Mouse (Mus musculus): ENCODE measurements at regions not wholly inside any gene's neighbourhood (a gene's known extent, or its start where the extent isn't known, plus 50 kb on each side); places are given as distances from the start of the nearest gene placed in this dataset.

GRCm38 (mm10) chr3:127967170-127967569 lies 71.0 kb upstream of the Fam241a start:
- no peak for DNase-seq (ENCODE audit: low spot score)

GRCm38 (mm10) chr3:127966214-127966613 lies 70.1 kb upstream of the Fam241a start:
- DNase-seq (ENCODE audit: low spot score) (no peak), ATAC-seq (ENCODE audit: low FRiP score) (no peak)
- H3K36me3 ChIP-seq (replicated peaks; ENCODE audit: control insufficient read depth, insufficient read depth) = no peaks in the 10 kb centered on the region
- no peak overlapping the region for H3K9ac ChIP-seq
- no peaks in the 10 kb centered on the region for H3K9me3 ChIP-seq (ENCODE audit: control insufficient read depth, low read length)
- 83% methylated on average over 4 of the region's 4 CpGs for WGBS
- H3K27me3 ChIP-seq (ENCODE audit: control insufficient read depth, insufficient read depth, low read length) = no peaks in the 10 kb centered on the region
- H3K27ac ChIP-seq = no peak overlapping the region
- no peaks in the 10 kb centered on the region for H3K4me1 ChIP-seq (replicated peaks; ENCODE audit: control insufficient read depth, insufficient read depth, low read length)
- no peak overlapping the region for H3K4me3 ChIP-seq (replicated peaks; ENCODE audit: low read length)
- H3K4me2 ChIP-seq (replicated peaks) = no peak overlapping the region

More at GRCm38 (mm10) chr3:127967170-127967569, 71.0 kb upstream of the Fam241a start:
- Histone ChIP-seq H3K9me3 (ENCODE audit: control insufficient read depth, low read length) (no peaks in the 10 kb centered on the region), H3K27me3 (ENCODE audit: control insufficient read depth, insufficient read depth, low read length) (no peaks in the 10 kb centered on the region), H3K4me1 (replicated peaks; ENCODE audit: control insufficient read depth, insufficient read depth, low read length) (no peaks in the 10 kb centered on the region), H3K4me2 (replicated peaks) (no peak overlapping the region), H3K9ac (no peak overlapping the region), H3K27ac (no peak overlapping the region), H3K4me3 (replicated peaks; ENCODE audit: low read length) (no peak overlapping the region), H3K36me3 (replicated peaks; ENCODE audit: control insufficient read depth, insufficient read depth) (no peaks in the 10 kb centered on the region)
- 76% methylated on average over 10 of the region's 10 CpGs for WGBS
- ATAC-seq (ENCODE audit: low FRiP score) = no peak

GRCm38 (mm10) chr3:127958919-127959684 lies 63.0 kb upstream of the Fam241a start:
- no peak for ATAC-seq (ENCODE audit: low FRiP score)
- no peak for DNase-seq (ENCODE audit: low spot score)
- no peak overlapping the region for H3K4me2 ChIP-seq (replicated peaks)
- no peaks in the 10 kb centered on the region for H3K4me1 ChIP-seq (replicated peaks; ENCODE audit: control insufficient read depth, insufficient read depth, low read length)
- no peaks in the 10 kb centered on the region for H3K36me3 ChIP-seq (replicated peaks; ENCODE audit: control insufficient read depth, insufficient read depth)
- no peaks in the 10 kb centered on the region for H3K27me3 ChIP-seq (ENCODE audit: control insufficient read depth, insufficient read depth, low read length)
- no peaks in the 10 kb centered on the region for H3K9me3 ChIP-seq (ENCODE audit: control insufficient read depth, low read length)
- H3K4me3 ChIP-seq (replicated peaks; ENCODE audit: low read length) = no peak overlapping the region
- H3K27ac ChIP-seq = no peak overlapping the region
- no peak overlapping the region for H3K9ac ChIP-seq
- 36% methylated on average over 13 of the region's 13 CpGs for WGBS

- no peak overlapping the region for H3K27ac ChIP-seq
- 92% methylated on average over 4 of the region's 4 CpGs for WGBS
- H3K9me3 ChIP-seq (ENCODE audit: control insufficient read depth, low read length) = no peaks in the 10 kb centered on the region
- no peaks in the 10 kb centered on the region for H3K27me3 ChIP-seq (ENCODE audit: control insufficient read depth, insufficient read depth, low read length)
- no peak for DNase-seq (ENCODE audit: low spot score)
- no peaks in the 10 kb centered on the region for H3K4me1 ChIP-seq (replicated peaks; ENCODE audit: control insufficient read depth, insufficient read depth, low read length)
- H3K4me3 ChIP-seq (replicated peaks; ENCODE audit: low read length) = no peak overlapping the region
- no peak overlapping the region for H3K9ac ChIP-seq
- no peak for ATAC-seq (ENCODE audit: low FRiP score)
- H3K36me3 ChIP-seq (replicated peaks; ENCODE audit: control insufficient read depth, insufficient read depth) = no peaks in the 10 kb centered on the region
- no peak overlapping the region for H3K4me2 ChIP-seq (replicated peaks)
These were observed 58.7 kb upstream of the Fam241a start for GRCm38 (mm10) chr3:127954856-127955255.

GRCm38 (mm10) chr3:127953610-127954009 lies 57.5 kb upstream of the Fam241a start:
- Histone ChIP-seq H3K4me1 (replicated peaks; ENCODE audit: control insufficient read depth, insufficient read depth, low read length) (no peaks in the 10 kb centered on the region), H3K27ac (no peak overlapping the region), H3K9ac (no peak overlapping the region), H3K36me3 (replicated peaks; ENCODE audit: control insufficient read depth, insufficient read depth) (no peaks in the 10 kb centered on the region), H3K27me3 (ENCODE audit: control insufficient read depth, insufficient read depth, low read length) (no peaks in the 10 kb centered on the region), H3K4me2 (replicated peaks) (no peak overlapping the region), H3K9me3 (ENCODE audit: control insufficient read depth, low read length) (no peaks in the 10 kb centered on the region), H3K4me3 (replicated peaks; ENCODE audit: low read length) (no peak overlapping the region)
- WGBS = 88% methylated on average over 4 of the region's 4 CpGs
- ATAC-seq (ENCODE audit: low FRiP score) (no peak), DNase-seq (ENCODE audit: low spot score) (no peak)

GRCm38 (mm10) chr3:127948898-127949620 lies 52.9 kb upstream of the Fam241a start:
- 52% methylated on average over 6 of the region's 6 CpGs for WGBS
- Histone ChIP-seq H3K27ac (no peak overlapping the region), H3K27me3 (ENCODE audit: control insufficient read depth, insufficient read depth, low read length) (no peaks in the 10 kb centered on the region), H3K36me3 (replicated peaks; ENCODE audit: control insufficient read depth, insufficient read depth) (no peaks in the 10 kb centered on the region), H3K9me3 (ENCODE audit: control insufficient read depth, low read length) (no peaks in the 10 kb centered on the region), H3K9ac (no peak overlapping the region), H3K4me1 (replicated peaks; ENCODE audit: control insufficient read depth, insufficient read depth, low read length) (no peaks in the 10 kb centered on the region), H3K4me3 (replicated peaks; ENCODE audit: low read length) (no peak overlapping the region), H3K4me2 (replicated peaks) (no peak overlapping the region)
- DNase-seq (ENCODE audit: low spot score) = peak; percentile 83
- ATAC-seq (ENCODE audit: low FRiP score) = peak; percentile 69; the same call in 1 of the 2 replicates

- H3K27me3 ChIP-seq (ENCODE audit: control insufficient read depth, insufficient read depth, low read length) = no peaks in the 10 kb centered on the region
- H3K9me3 ChIP-seq (ENCODE audit: control insufficient read depth, low read length) = no peaks in the 10 kb centered on the region
- H3K4me2 ChIP-seq (replicated peaks) = no peak overlapping the region
- H3K4me3 ChIP-seq (replicated peaks; ENCODE audit: low read length) = no peak overlapping the region
- no peak for ATAC-seq (ENCODE audit: low FRiP score)
- 84% methylated on average over 5 of the region's 5 CpGs for WGBS
- H3K27ac ChIP-seq = no peak overlapping the region
- no peak overlapping the region for H3K9ac ChIP-seq
- H3K36me3 ChIP-seq (replicated peaks; ENCODE audit: control insufficient read depth, insufficient read depth) = no peaks in the 10 kb centered on the region
- H3K4me1 ChIP-seq (replicated peaks; ENCODE audit: control insufficient read depth, insufficient read depth, low read length) = no peaks in the 10 kb centered on the region
- DNase-seq (ENCODE audit: low spot score) = no peak
These were observed 52.2 kb upstream of the Fam241a start for GRCm38 (mm10) chr3:127948326-127948725.
